Mouse (Mus musculus): ENCODE measurements around the gene P2ry10b. TPM values are rescaled to one million over a fixed set of nuclear protein-coding genes. Genes with fewer than 3 reads are reported as not detected.

P2ry10b gene
- polyA plus RNA-seq (2015; fragmentation: Nextera tagmentation; extraction: Ambion mirVana) = 0.15 and 0.22 TPM in 2 replicates

GRCm38 (mm10) chrX:107148681-107149080 is at the start of gene P2ry10b:
TSS of gene P2ry10b (plus strand) at chrX:107148927.
- Histone ChIP-seq H3K27me3 (replicated peaks) (no peaks in the 10 kb centered on the region), H3K36me3 (replicated peaks) (no peaks in the 10 kb centered on the region), H3K4me2 (no peak within 1 kb of the TSS), H3K9ac (no peak within 1 kb of the TSS), H3K4me1 (no peaks in the 10 kb centered on the region), H3K9me3 (no peaks in the 10 kb centered on the region), H3K4me3 (no peak within 1 kb of the TSS), H3K27ac (no peak within 1 kb of the TSS)
- 92% methylated on average over 3 of the region's 3 CpGs for WGBS
- no peak for ATAC-seq (replicated peaks)

GRCm38 (mm10) chrX:107116333-107116732 is 32.4 kb upstream of the P2ry10b start:
- ATAC-seq (replicated peaks) = no peak
- 79% methylated on average over 1 of the region's 1 CpGs for WGBS

GRCm38 (mm10) chrX:107116987-107117386 is 31.7 kb upstream of the P2ry10b start:
- Histone ChIP-seq H3K9ac (no peak overlapping the region), H3K27me3 (replicated peaks) (no peaks in the 10 kb centered on the region), H3K4me2 (no peak overlapping the region), H3K36me3 (replicated peaks) (no peaks in the 10 kb centered on the region), H3K4me1 (no peaks in the 10 kb centered on the region), H3K27ac (no peak overlapping the region), H3K4me3 (no peak overlapping the region), H3K9me3 (no peaks in the 10 kb centered on the region)
- WGBS = 90% methylated on average over 1 of the region's 1 CpGs
- ATAC-seq (replicated peaks) = no peak

More at GRCm38 (mm10) chrX:107116333-107116732, 32.4 kb upstream of the P2ry10b start:
- H3K4me3 ChIP-seq = no peak overlapping the region
- H3K27ac ChIP-seq = no peak overlapping the region
- H3K9me3 ChIP-seq = no peaks in the 10 kb centered on the region
- no peaks in the 10 kb centered on the region for H3K4me1 ChIP-seq
- H3K4me2 ChIP-seq = no peak overlapping the region
- H3K9ac ChIP-seq = no peak overlapping the region
- H3K36me3 ChIP-seq (replicated peaks) = no peaks in the 10 kb centered on the region
- no peaks in the 10 kb centered on the region for H3K27me3 ChIP-seq (replicated peaks)

GRCm38 (mm10) chrX:107143184-107143583 is 5.5 kb upstream of the P2ry10b start:
- no peak overlapping the region for H3K4me3 ChIP-seq
- 80% methylated on average over 3 of the region's 3 CpGs for WGBS

GRCm38 (mm10) chrX:107143930-107144329 is 4.8 kb upstream of the P2ry10b start:
- Histone ChIP-seq H3K9ac (no peak overlapping the region), H3K27ac (no peak overlapping the region), H3K4me1 (no peaks in the 10 kb centered on the region), H3K27me3 (replicated peaks) (no peaks in the 10 kb centered on the region), H3K4me3 (no peak overlapping the region), H3K4me2 (no peak overlapping the region), H3K9me3 (no peaks in the 10 kb centered on the region), H3K36me3 (replicated peaks) (no peaks in the 10 kb centered on the region)
- WGBS = 72% methylated on average over 2 of the region's 2 CpGs
- ATAC-seq (replicated peaks) = no peak

More at GRCm38 (mm10) chrX:107143184-107143583, 5.5 kb upstream of the P2ry10b start:
- Histone ChIP-seq H3K27me3 (replicated peaks) (no peaks in the 10 kb centered on the region), H3K9me3 (no peaks in the 10 kb centered on the region), H3K4me2 (no peak overlapping the region), H3K4me1 (no peaks in the 10 kb centered on the region), H3K27ac (no peak overlapping the region), H3K9ac (no peak overlapping the region), H3K36me3 (replicated peaks) (no peaks in the 10 kb centered on the region)
- ATAC-seq (replicated peaks) = no peak

GRCm38 (mm10) chrX:107149391-107149993 is 765 bp downstream of the P2ry10b start:
- H3K4me1 ChIP-seq = no peaks in the 10 kb centered on the region
- ATAC-seq (replicated peaks) = no peak
- no peak overlapping the region for H3K27ac ChIP-seq
- H3K27me3 ChIP-seq (replicated peaks) = no peaks in the 10 kb centered on the region
- H3K9me3 ChIP-seq = no peaks in the 10 kb centered on the region
- H3K4me2 ChIP-seq = no peak overlapping the region
- no peaks in the 10 kb centered on the region for H3K36me3 ChIP-seq (replicated peaks)
- no peak overlapping the region for H3K9ac ChIP-seq
- whole genome bisulfite sequencing = 60% methylated on average over 4 of the region's 4 CpGs
- H3K4me3 ChIP-seq = no peak overlapping the region

GRCm38 (mm10) chrX:107150027-107150426 is 1.3 kb downstream of the P2ry10b start:
- WGBS = 45% methylated on average over 5 of the region's 5 CpGs
- H3K27ac ChIP-seq = no peak overlapping the region
- H3K4me2 ChIP-seq = no peak overlapping the region
- H3K4me3 ChIP-seq = no peak overlapping the region
- H3K27me3 ChIP-seq (replicated peaks) = no peaks in the 10 kb centered on the region
- no peaks in the 10 kb centered on the region for H3K4me1 ChIP-seq
- H3K9me3 ChIP-seq = no peaks in the 10 kb centered on the region
- H3K36me3 ChIP-seq (replicated peaks) = no peaks in the 10 kb centered on the region
- no peak overlapping the region for H3K9ac ChIP-seq
- ATAC-seq (replicated peaks) = no peak

GRCm38 (mm10) chrX:107150752-107151515 is 2.2 kb downstream of the P2ry10b start:
- Histone ChIP-seq H3K9ac (no peak overlapping the region), H3K9me3 (no peaks in the 10 kb centered on the region), H3K4me3 (no peak overlapping the region), H3K27ac (no peak overlapping the region), H3K4me1 (no peaks in the 10 kb centered on the region), H3K27me3 (replicated peaks) (no peaks in the 10 kb centered on the region), H3K4me2 (no peak overlapping the region), H3K36me3 (replicated peaks) (no peaks in the 10 kb centered on the region)
- no peak for ATAC-seq (replicated peaks)
- WGBS = 44% methylated on average over 4 of the region's 4 CpGs

GRCm38 (mm10) chrX:107156021-107156420 is 7.3 kb downstream of the P2ry10b start:
- H3K4me3 ChIP-seq = no peak overlapping the region
- no peaks in the 10 kb centered on the region for H3K4me1 ChIP-seq
- H3K27ac ChIP-seq = no peak overlapping the region
- H3K9ac ChIP-seq = no peak overlapping the region
- WGBS = 74% methylated on average over 2 of the region's 2 CpGs
- no peaks in the 10 kb centered on the region for H3K27me3 ChIP-seq (replicated peaks)
- ATAC-seq (replicated peaks) = no peak
- H3K36me3 ChIP-seq (replicated peaks) = no peaks in the 10 kb centered on the region
- H3K4me2 ChIP-seq = no peak overlapping the region
- no peaks in the 10 kb centered on the region for H3K9me3 ChIP-seq

GRCm38 (mm10) chrX:107160496-107160895 is 11.8 kb downstream of the P2ry10b start:
- H3K4me1 ChIP-seq = no peaks in the 10 kb centered on the region
- no peak for ATAC-seq (replicated peaks)
- H3K36me3 ChIP-seq (replicated peaks) = no peaks in the 10 kb centered on the region
- H3K4me2 ChIP-seq = no peak overlapping the region
- H3K4me3 ChIP-seq = no peak overlapping the region
- H3K9me3 ChIP-seq = no peaks in the 10 kb centered on the region
- no peaks in the 10 kb centered on the region for H3K27me3 ChIP-seq (replicated peaks)
- no peak overlapping the region for H3K9ac ChIP-seq
- H3K27ac ChIP-seq = no peak overlapping the region

GRCm38 (mm10) chrX:107168281-107168680 is 19.6 kb downstream of the P2ry10b start:
- no peak for ATAC-seq (replicated peaks)
- Histone ChIP-seq H3K27me3 (replicated peaks) (no peaks in the 10 kb centered on the region), H3K9ac (no peak overlapping the region), H3K4me3 (no peak overlapping the region), H3K4me1 (no peaks in the 10 kb centered on the region), H3K9me3 (no peaks in the 10 kb centered on the region), H3K4me2 (no peak overlapping the region), H3K36me3 (replicated peaks) (no peaks in the 10 kb centered on the region), H3K27ac (no peak overlapping the region)
- 17% methylated on average over 1 of the region's 1 CpGs for WGBS

GRCm38 (mm10) chrX:107169128-107169527 is 20.4 kb downstream of the P2ry10b start:
- Histone ChIP-seq H3K27me3 (replicated peaks) (no peaks in the 10 kb centered on the region), H3K4me3 (no peak overlapping the region), H3K27ac (no peak overlapping the region), H3K9ac (no peak overlapping the region), H3K9me3 (no peaks in the 10 kb centered on the region), H3K36me3 (replicated peaks) (no peaks in the 10 kb centered on the region), H3K4me1 (no peaks in the 10 kb centered on the region), H3K4me2 (no peak overlapping the region)
- no peak for ATAC-seq (replicated peaks)

- no peak overlapping the region for H3K27ac ChIP-seq
- H3K27me3 ChIP-seq (replicated peaks) = no peaks in the 10 kb centered on the region
- H3K4me1 ChIP-seq = no peaks in the 10 kb centered on the region
- H3K9ac ChIP-seq = no peak overlapping the region
- no peak overlapping the region for H3K4me3 ChIP-seq
- H3K4me2 ChIP-seq = no peak overlapping the region
- no peaks in the 10 kb centered on the region for H3K36me3 ChIP-seq (replicated peaks)
- no peak for ATAC-seq (replicated peaks)
- H3K9me3 ChIP-seq = no peaks in the 10 kb centered on the region
- 83% methylated on average over 1 of the region's 1 CpGs for WGBS
These were observed 30.0 kb downstream of the P2ry10b start for GRCm38 (mm10) chrX:107178742-107179141.

All from midbrain, embryonic 15.5 days (tissue).